Mouse (Mus musculus): ENCODE results near the gene Slc15a2.

The Slc15a2 gene

GRCm38 (mm10) chr16:36784594-36785313 is at the start of gene Slc15a2:
Gene Slc15a2 (minus strand): TSS chr16:36784962.
- DNase-seq (ENCODE audit: low spot score), result no peak

- DNase-seq (ENCODE audit: low spot score), result no peak
Measured at GRCm38 (mm10) chr16:36828820-36829219, 44.1 kb upstream of the Slc15a2 start.

- DNase-seq (ENCODE audit: low spot score), result peak; percentile 81
Measured at GRCm38 (mm10) chr16:36828054-36828786, 43.5 kb upstream of the Slc15a2 start, which contains the start of gene Iqcb1. Gene Iqcb1 (plus strand): TSS chr16:36828385.

- DNase-seq (ENCODE audit: low spot score), result peak; percentile 1
Measured at GRCm38 (mm10) chr16:36827611-36828053, 42.9 kb upstream of the Slc15a2 start.

- DNase-seq (ENCODE audit: low spot score), result no peak
Measured at GRCm38 (mm10) chr16:36821474-36821873, 36.7 kb upstream of the Slc15a2 start.

DNA sequence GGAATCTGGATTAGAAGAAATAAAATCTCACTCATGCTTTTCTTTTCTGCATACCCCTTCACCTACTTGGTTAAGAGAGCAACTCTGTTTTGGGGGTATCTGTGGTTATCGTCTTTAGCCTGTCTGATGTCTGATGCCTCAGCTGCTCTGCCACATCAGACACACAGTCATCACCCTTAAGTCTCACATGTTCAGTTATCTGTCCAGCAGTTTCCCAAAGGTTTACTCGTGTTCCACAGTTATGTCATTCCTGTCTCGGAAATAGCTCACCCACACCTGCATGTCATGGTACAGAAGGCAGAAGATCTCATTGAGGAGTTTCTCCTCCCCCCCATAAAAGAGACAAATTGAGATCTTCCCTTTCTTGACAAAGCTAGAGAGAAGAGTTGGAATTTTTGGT is 36.0 kb upstream of the Slc15a2 start:
- DNase-seq (ENCODE audit: low spot score), result no peak

- DNase-seq (ENCODE audit: low spot score), result no peak
Measured at GRCm38 (mm10) chr16:36820016-36820415, 35.3 kb upstream of the Slc15a2 start.

GRCm38 (mm10) chr16:36817321-36817926 is 32.7 kb upstream of the Slc15a2 start:
- DNase-seq (ENCODE audit: low spot score), result peak; percentile 75

- DNase-seq (ENCODE audit: low spot score), result no peak
Measured at GRCm38 (mm10) chr16:36816916-36817315, 32.2 kb upstream of the Slc15a2 start.

DNA sequence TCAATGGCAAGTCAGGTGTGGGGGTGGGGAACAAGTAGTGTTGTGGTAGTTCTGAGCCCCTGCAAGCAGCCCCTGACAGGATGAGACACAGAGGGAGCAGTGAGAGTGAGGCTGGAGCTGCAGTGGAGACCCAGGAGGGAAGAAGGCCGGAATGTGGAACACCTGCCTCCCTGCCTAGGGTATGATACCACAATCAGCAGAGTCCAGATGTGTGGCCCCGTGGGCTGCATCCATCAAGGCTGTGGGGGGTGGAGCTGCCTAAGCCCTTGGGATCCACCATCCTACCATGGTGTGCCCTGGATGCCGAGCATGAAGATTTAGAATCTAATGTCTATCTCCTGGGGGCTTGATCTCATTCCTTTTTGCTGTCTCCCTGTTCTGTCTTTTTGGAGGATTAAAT is 28.9 kb upstream of the Slc15a2 start:
- no peak for DNase-seq (ENCODE audit: low spot score)

DNA sequence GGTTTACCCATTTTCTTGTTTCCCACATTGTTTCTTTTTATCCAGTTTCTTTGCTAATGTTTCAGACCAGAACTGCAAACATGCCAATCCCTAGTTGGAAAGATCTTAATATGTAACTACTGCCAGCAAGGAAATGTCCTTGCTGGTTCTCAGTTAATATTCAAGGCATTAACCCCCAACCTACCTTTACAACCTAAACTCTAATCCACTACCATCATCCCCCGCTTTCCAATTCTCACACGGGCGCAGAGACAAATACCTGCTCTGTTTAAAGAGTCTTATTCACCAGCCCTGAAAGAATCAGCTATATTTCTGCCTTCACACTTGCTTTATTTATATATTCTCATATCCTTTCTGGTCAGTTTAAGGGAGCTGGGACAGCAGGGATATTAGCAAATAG is 23.9 kb upstream of the Slc15a2 start:
- DNase-seq (ENCODE audit: low spot score), result no peak

- no peak for DNase-seq (ENCODE audit: low spot score)
Measured at GRCm38 (mm10) chr16:36802361-36802760, 17.6 kb upstream of the Slc15a2 start.

GRCm38 (mm10) chr16:36798334-36798733 is 13.6 kb upstream of the Slc15a2 start:
- DNase-seq (ENCODE audit: low spot score), result no peak

DNA sequence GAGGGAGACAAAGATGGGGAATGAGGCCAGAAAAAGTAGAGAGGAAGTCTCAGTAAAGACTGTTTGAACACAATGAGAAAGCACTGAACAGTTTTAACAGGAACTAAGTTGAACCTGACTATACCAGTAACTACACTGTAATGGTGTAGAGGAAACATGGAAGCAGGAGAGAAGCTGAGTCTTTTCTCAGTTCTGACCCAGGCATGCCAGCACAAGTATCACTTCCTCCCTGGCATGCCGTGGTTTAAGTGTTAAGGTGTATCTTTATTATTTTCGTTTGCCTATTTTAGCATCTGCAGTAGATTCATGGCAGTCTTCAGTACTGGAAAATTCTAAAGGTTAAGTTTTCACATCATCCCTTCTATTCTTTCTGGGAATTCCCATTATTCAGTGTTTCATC is 10.2 kb upstream of the Slc15a2 start:
- no peak for DNase-seq (ENCODE audit: low spot score)

GRCm38 (mm10) chr16:36790166-36790565 is 5.4 kb upstream of the Slc15a2 start:
- no peak for DNase-seq (ENCODE audit: low spot score)

DNA sequence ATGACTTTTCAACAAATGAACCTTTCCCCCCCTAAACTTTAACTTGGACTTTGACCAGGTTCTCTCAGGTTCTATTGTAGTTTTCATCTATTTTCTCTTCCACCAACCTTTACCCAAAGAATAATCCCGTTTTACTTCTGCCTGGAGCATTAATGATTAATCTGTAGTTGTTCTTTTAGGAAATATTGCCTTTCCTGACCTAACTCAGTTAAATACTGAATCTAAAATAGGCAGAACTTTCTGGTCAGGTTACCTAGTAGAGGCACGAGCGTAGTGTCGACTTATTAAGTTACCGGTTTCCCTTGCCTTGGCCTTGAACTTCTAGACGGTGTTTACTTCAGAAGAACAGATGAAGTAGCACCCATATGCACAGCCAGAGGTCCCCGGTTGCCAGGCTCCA is 1.7 kb upstream of the Slc15a2 start:
- no peak for DNase-seq (ENCODE audit: low spot score)

DNA sequence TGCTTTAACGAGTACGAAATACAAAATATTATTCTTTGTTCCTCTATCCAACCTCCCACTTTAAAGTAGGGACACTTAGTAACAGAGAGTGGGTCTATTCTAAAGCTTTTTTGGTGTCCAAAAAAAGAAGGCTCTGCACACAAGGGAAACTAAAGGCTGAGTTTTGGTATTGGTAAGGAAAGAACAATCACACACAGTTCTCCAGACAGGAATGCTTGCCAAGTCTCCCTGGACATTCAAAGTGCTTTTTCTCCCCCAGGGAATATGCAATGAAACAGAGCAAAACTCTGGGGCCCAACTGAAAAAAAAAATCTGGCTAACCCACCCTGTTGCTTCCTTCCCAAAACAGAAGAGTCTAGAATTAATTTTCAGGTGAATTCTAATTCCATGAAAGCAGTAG is 616 bp downstream of the Slc15a2 start:
- DNase-seq (ENCODE audit: low spot score), result no peak

GRCm38 (mm10) chr16:36775658-36776057 is 9.1 kb downstream of the Slc15a2 start:
- no peak for DNase-seq (ENCODE audit: low spot score)

DNA sequence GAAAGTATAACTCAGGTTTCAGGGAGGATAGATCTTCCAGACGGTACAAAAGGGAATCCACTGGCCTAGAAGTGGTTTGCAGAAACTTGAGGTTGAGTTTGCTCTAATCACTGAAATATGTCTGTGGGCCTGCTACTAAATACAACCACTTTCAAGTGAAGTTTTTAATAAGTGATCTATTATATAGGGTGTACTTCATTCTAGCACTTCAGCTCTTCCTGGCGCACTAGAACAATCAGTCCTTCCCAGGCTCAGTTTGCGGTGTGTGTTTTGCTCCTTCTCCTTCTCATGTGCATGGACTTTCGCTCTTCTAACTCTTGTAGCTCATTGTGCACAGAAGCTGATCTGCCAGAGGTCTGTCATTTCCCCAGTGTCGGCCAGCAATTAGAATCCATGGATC is 11.8 kb downstream of the Slc15a2 start:
- DNase-seq (ENCODE audit: low spot score), result no peak

- DNase-seq (ENCODE audit: low spot score), result no peak
Measured at GRCm38 (mm10) chr16:36771703-36772102, 13.1 kb downstream of the Slc15a2 start.

- no peak for DNase-seq (ENCODE audit: low spot score)
Measured at GRCm38 (mm10) chr16:36771244-36771643, 13.5 kb downstream of the Slc15a2 start.

DNA sequence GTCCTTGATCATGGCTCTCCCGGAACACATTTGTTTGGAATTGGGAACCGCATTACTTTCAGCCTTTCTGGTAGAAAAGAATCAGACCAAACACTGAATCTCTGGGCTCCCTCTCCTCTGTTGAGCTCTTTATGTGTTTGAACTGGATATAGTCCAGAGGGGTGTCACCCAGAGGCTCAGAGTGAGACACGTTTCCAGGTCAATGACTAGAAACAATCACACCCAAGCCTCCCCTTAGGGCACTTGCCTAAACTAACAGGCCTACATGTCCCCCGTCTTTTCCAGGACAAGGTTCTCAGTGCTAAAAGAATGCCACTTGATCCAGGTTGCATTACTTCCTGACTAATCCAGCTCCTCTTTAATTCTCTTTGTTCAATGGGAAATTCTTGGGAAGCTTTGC is 13.9 kb downstream of the Slc15a2 start:
- no peak for DNase-seq (ENCODE audit: low spot score)

DNA sequence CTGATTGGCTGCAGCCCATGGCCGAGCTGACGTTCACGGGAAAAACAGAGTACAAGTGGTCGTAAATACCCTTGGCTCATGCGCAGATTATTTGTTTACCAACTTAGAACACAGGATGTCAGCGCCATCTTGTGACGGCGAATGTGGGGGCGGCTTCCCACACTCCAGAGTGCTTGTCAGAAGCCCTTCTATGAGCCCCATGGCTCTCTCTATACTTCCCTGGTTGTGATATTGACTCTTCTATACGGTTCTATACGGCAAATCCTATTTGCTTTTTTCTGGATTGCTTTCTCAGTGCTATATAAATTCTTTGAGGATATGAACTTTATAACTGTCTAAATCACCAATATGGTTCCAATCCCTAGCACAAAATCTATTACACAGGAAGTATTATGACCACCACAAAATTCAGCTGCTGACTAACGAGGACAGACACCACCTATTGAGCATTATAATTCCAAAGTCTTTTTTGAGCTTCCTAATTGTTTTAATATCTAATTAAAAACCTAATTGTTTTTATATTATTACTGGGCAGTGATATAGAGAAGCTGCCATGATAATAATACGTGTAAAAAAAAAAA is 14.5 kb downstream of the Slc15a2 start:
- DNase-seq (ENCODE audit: low spot score), result peak; percentile 67

Measured in T-cell, adult 2 months (primary cell).